ENCODE assay signal across 8 mouse cellular contexts in genomic region chr12:103443524-103443923, GRCm38 (mm10). TPM values are rescaled to one million over a fixed set of nuclear protein-coding genes. Genes with fewer than 3 reads are reported as not detected.
DNase-seq lines count a peak whose midpoint lies in the region; ATAC-seq lines count a peak whose summit lies in the region.

Gene Ifi27l2a, minus strand, starts transcription at chr12:103443680.

- H3K9ac ChIP-seq in kidney, embryonic 14.5 days (ENCODE audit: low read depth, low read length): no peak within 1 kb of the TSS
- no peak within 1 kb of the TSS for H3K9ac ChIP-seq in heart, embryonic 14.5 days (ENCODE audit: low read length)

- DNase-seq in kidney, postnatal 10 days: no peak
- DNase-seq in MEL-GATA-1-ER (ENCODE audit: extremely low read depth, low read depth): peak; percentile 47
- DNase-seq in cerebellum, postnatal 14 days: no peak
- DNase-seq in cerebellum, adult 18-20 months: no peak
- no peak for DNase-seq in neural tube, embryonic 10.5 days (ENCODE audit: extremely low spot score, low spot score)

- H3K9me3 ChIP-seq in kidney, embryonic 14.5 days (ENCODE audit: control insufficient read depth, low read length): no peaks in the 10 kb centered on the region
- no peaks in the 10 kb centered on the region for H3K9me3 ChIP-seq in heart, embryonic 14.5 days (ENCODE audit: control insufficient read depth, low read length)

- no peaks in the 10 kb centered on the region for H3K27me3 ChIP-seq in kidney, embryonic 14.5 days (ENCODE audit: control insufficient read depth, insufficient read depth, low read length)
- H3K27me3 ChIP-seq in heart, embryonic 14.5 days (ENCODE audit: control insufficient read depth, insufficient read depth, low read length): no peaks in the 10 kb centered on the region

- no peaks in the 10 kb centered on the region for H3K4me1 ChIP-seq in kidney, embryonic 14.5 days (ENCODE audit: control insufficient read depth, insufficient read depth, low read length)
- no peaks in the 10 kb centered on the region for H3K4me1 ChIP-seq in heart, embryonic 14.5 days (ENCODE audit: control insufficient read depth in 2 of 2, insufficient read depth in 2 of 2, low read length in 2 of 2)

- H3K36me3 ChIP-seq in kidney, embryonic 14.5 days (ENCODE audit: control insufficient read depth, insufficient read depth, low read length): no peaks in the 10 kb centered on the region
- no peaks in the 10 kb centered on the region for H3K36me3 ChIP-seq in heart, embryonic 14.5 days (ENCODE audit: control insufficient read depth, insufficient read depth, low read length)

- no peak within 1 kb of the TSS for H3K4me2 ChIP-seq in kidney, embryonic 14.5 days (replicated peaks; ENCODE audit: low read depth, low read length)
- H3K4me2 ChIP-seq in heart, embryonic 14.5 days (ENCODE audit: low read length): no peak within 1 kb of the TSS

- H3K27ac ChIP-seq in kidney, embryonic 14.5 days (ENCODE audit: low read depth, low read length): no peak within 1 kb of the TSS
- no peak within 1 kb of the TSS for H3K27ac ChIP-seq in heart, embryonic 14.5 days (replicated peaks in 1 of 2; ENCODE audit: control insufficient read depth in 1 of 2, insufficient read depth in 1 of 2, low read depth in 2 of 2, low read length in 2 of 2)

- no peak within 1 kb of the TSS for H3K4me3 ChIP-seq in kidney, embryonic 14.5 days (ENCODE audit: low read length)
- no peak within 1 kb of the TSS for H3K4me3 ChIP-seq in heart, embryonic 14.5 days (ENCODE audit: control insufficient read depth in 1 of 2, insufficient read depth in 1 of 2, low read depth in 1 of 2, low read length in 2 of 2)

- ATAC-seq in kidney, embryonic 14.5 days (ENCODE audit: low FRiP score, low TSS enrichment): peak; percentile 39; the same call in 1 of the 2 replicates
- no peak for ATAC-seq in heart, embryonic 14.5 days (ENCODE audit: insufficient number of reproducible peaks, insufficient read depth, low FRiP score, low read depth)
- peak; percentile 69 for ATAC-seq in neutrophil, adult 5-6 weeks (ENCODE audit: extremely low read depth, insufficient number of reproducible peaks, low FRiP score, poor library complexity, severe bottlenecking)

- WGBS in kidney, embryonic 14.5 days: 61% methylated on average over 3 of the region's 3 CpGs
- WGBS in heart, embryonic 14.5 days: 45% methylated on average over 3 of the region's 3 CpGs

RNA-seq across cellular contexts. Expression of gene Ifi27l2a, which starts in this region (rescaled TPM):
- polyA plus RNA-seq in kidney, embryonic 14.5 days (2014; fragmentation: Nextera tagmentation; extraction: Ambion mirVana): 5.9 and 8.0 TPM in 2 replicates
- polyA plus RNA-seq in heart, embryonic 14.5 days (2014; fragmentation: Nextera tagmentation; extraction: Ambion mirVana): 17.6 and 21.7 TPM in 2 replicates
- 264 and 315 TPM in 2 replicates for total RNA-seq in neutrophil, adult 5-6 weeks (2017)
